Mouse (Mus musculus): ENCODE results near the gene Tspoap1.
A peak's percentile ranks its signal among the peaks of the same experiment; 100 is the strongest.

Gene Tspoap1

GRCm38 (mm10) chr11:87761181-87761721 is 910 bp downstream of the Tspoap1 start:
- peak; percentile 43 to 54 for DNase-seq

DNA sequence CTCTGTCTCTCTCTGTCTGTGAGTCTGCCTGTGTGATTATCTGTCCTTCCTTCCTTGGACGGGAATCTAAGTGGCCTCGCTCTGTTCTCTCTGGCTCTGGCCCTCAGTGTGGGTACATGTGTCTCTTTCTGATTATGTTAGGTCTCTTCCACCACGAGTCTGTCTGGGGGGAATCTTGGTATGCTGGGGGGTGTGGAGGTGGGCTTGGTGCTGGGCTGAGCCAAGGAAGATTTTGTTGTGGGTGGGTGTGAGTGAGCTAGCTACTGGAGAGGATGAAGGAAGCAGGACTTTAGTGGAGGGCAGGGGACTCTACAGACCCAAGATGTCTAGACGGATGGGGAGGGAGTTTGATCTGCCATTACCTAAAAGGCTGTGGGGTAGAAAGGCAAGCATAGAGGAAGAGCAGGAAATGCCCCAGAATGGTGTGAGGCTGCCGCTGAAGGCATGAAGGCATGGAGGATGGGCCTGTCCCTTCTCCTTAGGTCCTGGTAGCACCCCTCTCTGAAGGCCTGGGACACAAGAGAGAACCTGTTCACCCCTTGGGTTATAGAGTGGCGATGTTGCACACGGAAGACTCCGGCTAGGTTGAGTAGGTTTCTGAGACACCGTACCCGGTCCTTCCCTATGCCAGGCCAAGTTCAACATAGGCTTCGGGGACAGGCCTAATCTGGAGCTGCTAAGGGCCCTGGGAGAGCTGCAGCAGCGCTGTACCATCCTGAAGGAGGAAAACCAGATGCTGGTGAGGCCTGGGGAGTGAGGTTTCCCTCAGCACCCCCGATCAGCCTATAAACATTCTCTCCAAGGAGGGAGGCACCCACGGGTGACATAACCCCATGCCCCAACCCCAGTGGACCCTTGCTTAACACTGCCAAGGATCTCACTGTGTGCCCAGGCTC is 1.7 kb downstream of the Tspoap1 start:
- peak in 1 of 2 experiments; percentile 34 for DNase-seq

DNA sequence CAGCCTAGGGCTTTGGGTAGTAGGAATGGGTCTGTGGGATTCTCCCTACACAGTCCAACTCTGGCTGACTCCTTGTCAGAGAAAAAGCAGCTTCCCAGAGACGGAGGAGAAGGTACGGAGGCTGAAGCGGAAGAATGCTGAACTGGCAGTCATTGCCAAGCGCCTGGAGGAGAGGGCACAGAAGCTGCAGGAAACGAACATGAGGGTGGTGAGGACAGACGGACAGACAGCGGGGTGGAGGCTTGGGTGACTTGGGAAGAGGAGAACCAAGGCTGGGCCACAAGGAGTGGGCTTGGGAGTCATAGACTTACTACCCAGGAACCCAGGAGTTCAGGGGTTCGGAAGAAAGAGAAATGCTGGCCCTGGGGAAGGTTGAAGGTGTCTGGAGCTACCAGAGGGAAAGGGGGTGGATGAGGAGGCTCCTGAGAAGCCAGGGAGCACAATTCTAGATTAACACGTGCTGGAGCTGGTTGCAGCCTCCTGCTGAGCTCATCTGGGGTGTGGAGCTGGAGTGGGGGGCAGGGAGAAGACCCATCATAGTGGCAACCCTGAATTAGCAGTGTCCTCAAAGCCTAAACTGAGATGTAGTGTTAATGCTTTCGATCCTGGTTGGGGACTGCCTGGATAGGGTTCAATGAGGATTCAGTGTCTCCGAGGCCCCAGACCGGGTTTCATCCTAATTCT is 2.5 kb downstream of the Tspoap1 start:
- peak; percentile 59 to 63 for DNase-seq

GRCm38 (mm10) chr11:87763511-87763987 is 3.2 kb downstream of the Tspoap1 start:
- DNase-seq = peak; percentile 85 to 88

GRCm38 (mm10) chr11:87763988-87764876 is 3.9 kb downstream of the Tspoap1 start:
- DNase-seq = peak; percentile 68 to 71

DNA sequence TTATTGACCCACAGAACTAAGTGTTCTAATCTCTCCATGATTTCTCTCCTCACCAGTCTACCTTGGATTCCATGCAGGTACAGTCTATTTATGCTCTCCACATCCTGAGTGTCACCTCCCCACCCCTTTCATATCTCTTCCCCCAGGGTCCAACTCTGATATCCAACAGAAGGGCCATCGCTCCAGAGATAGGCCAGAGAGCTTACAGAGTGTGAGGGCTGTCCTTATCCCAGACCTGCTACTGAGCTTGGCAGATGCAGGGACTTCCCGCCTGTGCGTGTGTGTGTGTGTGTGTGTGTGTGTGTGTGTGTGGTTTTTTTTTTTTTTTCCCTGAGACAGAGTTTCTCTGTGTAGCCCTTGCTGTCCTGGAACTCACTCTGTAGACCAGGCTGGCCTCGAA is 8.4 kb downstream of the Tspoap1 start:
- no peak for DNase-seq

DNA sequence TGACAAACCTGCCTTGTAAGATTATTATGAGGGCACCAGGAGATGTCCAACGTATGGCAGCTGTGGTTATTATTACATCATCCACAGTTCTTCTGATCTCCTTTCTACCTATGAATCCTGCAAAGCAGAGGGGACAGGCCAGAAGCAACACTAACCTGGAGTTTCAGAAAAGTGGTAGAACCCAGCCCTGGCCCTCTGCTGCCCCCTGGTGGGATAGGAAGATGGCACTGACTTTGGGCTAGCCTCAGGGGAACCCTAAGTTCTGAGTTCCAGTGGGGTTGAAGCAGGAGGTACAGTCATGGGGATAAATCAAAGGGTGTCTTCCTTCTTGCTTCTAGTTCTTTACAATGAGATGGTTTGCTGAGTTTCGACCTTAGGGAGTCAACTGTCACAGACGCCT is 10.6 kb downstream of the Tspoap1 start:
- DNase-seq = peak; percentile 84 to 91

DNA sequence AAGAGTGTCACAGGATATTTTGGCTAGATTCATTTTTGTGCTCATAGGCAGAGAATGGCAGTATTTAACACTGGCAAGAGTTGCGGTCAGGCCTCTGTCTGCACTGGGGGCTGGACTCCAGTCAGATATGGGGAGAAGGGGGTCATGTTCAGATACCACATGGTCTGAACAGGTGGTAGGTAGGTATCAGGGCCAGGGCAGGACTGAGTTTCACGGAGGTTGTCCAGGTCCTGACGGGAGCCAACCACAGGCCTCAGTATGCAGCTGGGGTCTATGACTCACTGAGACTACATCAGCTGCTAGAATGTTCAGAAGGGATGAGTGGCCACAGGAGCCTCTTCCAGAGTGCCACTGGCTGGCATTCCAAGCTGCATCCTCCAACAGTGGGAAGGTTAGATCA is 12.0 kb downstream of the Tspoap1 start:
- no peak for DNase-seq

- peak; percentile 77 to 81 for DNase-seq
Observed at GRCm38 (mm10) chr11:87778100-87778765, 17.9 kb downstream of the Tspoap1 start.

DNA sequence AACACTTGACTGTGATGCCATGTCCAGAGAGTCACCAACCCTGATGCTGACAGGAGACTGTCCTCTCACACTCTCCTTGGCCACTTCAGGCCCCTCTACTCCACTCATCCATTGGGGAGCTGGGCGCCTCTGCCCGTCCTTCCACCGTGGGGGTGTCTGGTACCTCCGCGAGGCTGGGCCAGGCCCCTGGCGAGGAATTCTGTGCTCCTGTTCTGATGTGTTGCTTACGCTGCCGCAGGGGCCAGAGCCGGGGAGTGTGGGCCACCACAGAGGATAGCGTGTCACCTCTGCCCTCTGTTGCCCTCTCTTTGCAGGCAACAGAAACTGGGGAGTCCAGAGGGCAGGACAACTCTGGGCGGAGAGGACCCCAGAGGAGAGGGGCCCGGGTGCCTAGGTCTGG is 18.6 kb downstream of the Tspoap1 start:
- DNase-seq = no peak

DNA sequence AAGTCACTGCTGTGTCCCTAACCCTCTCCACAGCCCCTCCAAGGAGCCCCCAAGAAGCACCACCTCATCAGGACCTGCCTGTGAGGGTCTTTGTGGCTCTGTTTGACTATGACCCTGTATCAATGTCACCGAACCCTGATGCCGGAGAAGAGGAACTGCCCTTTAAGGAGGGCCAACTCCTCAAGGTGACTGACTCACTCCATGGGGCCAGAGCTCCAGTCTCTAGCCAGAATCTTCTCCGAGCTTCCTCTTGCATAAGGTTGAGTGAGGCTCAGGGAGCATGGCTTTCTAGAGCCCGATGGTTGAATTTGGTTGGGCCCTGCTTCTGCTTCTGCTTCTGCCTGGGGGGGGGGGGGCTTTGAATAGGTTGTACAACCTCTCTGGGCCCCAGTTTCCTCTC is 19.1 kb downstream of the Tspoap1 start:
- DNase-seq = no peak

DNA sequence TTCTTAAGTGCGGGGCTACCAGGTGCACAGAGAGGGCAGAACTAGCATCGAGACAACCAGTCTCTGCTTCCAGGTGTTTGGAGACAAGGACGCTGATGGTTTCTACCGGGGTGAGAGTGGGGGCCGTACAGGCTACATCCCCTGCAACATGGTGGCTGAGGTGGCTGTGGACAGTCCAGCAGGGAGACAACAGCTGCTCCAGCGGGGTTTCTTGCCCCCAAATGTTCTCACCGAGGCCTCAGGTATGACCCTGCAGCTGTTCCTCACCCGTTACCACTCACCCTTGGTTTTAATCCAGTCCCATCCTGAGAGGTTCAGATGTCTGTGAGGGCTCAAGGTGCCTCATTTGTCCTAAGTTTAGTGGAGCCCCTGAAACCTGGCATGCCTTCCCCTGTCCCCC is 19.8 kb downstream of the Tspoap1 start:
- DNase-seq = no peak

DNA sequence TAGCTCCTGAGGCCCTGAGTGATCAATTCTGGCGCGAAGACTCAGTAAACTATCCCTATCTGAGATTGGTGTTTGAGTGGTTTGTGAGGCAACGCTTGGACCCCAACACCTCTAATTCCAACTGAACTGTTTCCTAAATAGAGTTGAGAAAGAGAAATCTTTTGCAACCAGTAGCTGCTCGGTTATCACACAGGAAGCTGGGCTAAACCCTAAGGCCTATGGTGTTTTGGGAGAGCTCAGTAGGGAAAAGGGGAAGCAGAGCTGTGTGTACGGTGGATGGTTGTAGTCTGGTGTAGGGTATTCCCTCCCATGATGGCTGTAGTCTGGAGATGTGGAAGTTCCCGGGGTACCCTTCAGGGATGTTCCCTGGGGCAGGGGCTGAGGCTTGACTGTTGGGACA is 29.7 kb downstream of the Tspoap1 start:
- no peak for DNase-seq

- DNase-seq = no peak
Observed at GRCm38 (mm10) chr11:87793460-87793859, 33.1 kb downstream of the Tspoap1 start, which contains the start of gene Mpo. Mpo (plus strand) TSS chr11:87793581.

- DNase-seq = no peak
Observed at GRCm38 (mm10) chr11:87801711-87802275, 41.5 kb downstream of the Tspoap1 start.

GRCm38 (mm10) chr11:87802621-87803020 is 42.3 kb downstream of the Tspoap1 start:
- peak; percentile 33 to 53 for DNase-seq

DNA sequence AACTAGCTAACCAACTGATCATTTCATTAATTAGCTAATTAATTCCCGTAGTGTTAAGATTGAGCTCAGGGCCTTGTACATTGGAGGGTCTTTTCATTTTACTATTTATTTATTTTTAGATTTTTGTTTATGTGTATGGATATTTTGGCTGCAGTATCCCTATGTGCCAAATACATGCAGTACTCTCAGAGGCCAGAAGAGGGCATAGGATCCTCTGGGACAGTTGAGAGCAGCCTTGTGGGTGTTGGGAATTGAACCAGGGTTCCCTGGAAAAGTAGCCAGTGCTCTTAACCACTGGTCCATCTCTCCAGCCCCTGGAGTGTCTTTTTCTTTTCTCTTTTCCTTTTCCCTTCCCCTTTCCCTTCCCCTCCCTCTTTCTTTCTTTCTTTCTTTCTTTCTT is 45.1 kb downstream of the Tspoap1 start:
- peak; percentile 37 to 53 for DNase-seq

DNA sequence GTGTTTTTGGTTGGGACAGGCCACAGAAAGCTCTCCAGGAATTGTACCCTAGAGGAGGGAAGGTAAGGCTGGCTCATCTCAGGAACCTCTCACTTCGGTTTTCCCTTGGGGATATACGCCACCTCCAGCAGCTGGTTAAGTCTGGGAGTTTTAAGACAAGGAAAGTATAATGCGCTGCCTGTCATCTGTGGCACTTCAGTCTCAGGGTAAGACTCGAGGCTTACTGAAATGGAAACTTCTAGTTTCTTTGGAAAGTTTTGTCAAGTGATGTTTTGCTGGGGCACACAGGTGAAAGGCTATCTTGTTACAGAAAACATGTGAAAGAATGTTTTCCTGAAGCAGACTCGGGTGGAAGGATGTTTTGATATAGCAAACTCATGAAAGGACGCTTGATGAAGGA is 47.1 kb downstream of the Tspoap1 start:
- no peak for DNase-seq

- no peak for DNase-seq
Observed at GRCm38 (mm10) chr11:87808236-87808635, 47.9 kb downstream of the Tspoap1 start.

DNA sequence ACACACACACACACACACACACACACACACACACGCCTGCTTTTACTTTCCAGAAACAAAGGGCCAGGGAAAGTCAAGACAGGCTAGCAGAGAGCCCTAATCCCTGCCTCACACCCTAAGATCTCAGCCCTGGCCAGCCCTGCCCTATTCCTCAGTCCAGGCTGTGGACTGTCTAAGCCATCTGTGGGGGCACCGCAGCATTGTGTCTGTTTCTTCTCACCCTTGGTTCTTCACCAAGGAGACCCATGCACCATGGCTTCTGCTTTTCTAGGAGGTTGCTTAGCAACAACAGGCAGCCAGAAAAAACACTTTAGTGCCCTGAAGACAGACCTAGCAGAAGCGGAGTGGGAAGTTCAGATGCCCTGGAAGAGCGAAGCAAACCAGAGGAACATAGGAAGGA is 51.1 kb downstream of the Tspoap1 start:
- no peak for DNase-seq

GRCm38 (mm10) chr11:87814831-87815230 is 54.5 kb downstream of the Tspoap1 start:
- DNase-seq = peak in 1 of 2 experiments; percentile 33

All from cerebellum, postnatal 14 days (tissue).